Mouse (Mus musculus) E14TG2a.4 (cell line): ENCODE measurements at regions not wholly inside any gene's neighbourhood (a gene's known extent, or its start where the extent isn't known, plus 50 kb on each side); places are given as distances from the start of the nearest gene placed in this dataset.

Experiments used
- CTCF ChIP-seq: conservative IDR thresholded peaks from 2 replicates; pipeline ENCODE4 v1.5.1; 2014; ENCODE audit warnings: low read length
- NANOG ChIP-seq: IDR thresholded peaks from 2 replicates; pipeline ENCODE4 v1.6.1; 2014; ENCODE audit warnings: borderline replicate concordance, low read length, mixed read lengths
- POU5F1 ChIP-seq: IDR thresholded peaks from 2 replicates; pipeline ENCODE4 v1.6.1; 2014; ENCODE audit warnings: low read length, borderline replicate concordance

DNA sequence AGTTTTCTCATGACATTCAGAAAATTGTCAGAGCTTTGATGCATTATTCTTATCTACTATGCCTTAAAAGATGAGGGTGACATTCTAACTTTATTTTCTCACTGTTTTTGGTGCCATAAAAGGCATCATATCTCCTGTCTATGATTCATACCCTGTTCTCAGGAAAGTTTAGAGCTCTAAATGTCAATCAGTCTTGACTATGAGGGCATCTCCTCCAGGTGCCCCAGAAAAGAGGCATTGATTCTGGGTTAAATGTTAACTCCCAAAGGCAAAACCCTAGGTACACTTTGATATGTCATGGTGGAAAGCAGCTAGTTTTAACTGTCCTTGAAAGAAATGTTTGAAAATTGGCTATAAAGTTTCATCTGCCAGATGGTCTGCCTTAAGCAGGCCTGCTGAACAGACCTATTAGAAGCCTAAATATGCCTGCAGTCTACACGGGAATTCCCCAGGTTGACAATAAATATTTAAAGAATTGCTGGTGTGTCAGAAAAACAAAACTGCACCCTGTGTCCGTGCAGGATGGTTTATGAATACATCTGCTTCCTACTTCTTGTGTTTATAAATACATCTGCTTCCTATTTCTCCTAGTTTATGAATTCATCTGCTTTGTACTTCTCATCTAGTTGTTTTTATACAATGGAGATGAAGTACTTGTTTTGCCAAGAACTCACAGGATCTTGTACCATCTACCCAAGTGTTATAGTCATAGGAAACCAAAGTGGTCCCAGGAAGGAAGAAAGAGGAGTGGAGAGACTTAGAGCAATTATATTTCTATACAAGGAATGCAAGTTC, 172.3 kb downstream of the Snca start:
- TF ChIP-seq CTCF, result no peak
- TF ChIP-seq POU5F1, result no peak
- no peak for TF ChIP-seq NANOG
